Mouse (Mus musculus): Measurements from ENCODE around the gene Adat3.
"Not testable (repeated sequence)": the region's sequence is repeated elsewhere in the genome, so short reads cannot be mapped to it uniquely, and the experiment has no call there.

Adat3 gene

GRCm38 (mm10) chr10:80610116-80610785 is 7.6 kb downstream of the Adat3 start:
- no peak for DNase-seq (ENCODE audit: low spot score in 2 of 2)

DNA sequence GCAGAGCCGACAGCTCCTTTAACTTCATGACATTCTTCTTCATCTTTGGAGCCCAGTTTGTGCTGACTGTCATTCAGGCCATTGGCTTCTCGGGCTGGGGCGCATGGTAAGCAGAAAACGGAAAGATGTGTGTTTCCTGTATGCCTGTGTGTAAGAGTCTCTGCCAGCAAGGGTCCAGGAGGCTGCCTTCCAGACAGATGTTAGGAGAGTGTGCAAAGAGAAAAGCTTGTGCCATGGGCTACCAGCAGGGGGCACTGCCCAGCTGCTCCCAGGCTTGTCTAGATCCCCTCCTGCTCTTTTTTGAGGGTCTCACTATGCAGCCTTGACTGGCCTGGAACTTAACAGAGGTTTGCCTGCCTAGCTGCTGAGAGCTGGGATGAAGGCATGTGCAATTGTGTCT is 8.3 kb downstream of the Adat3 start:
- DNase-seq (ENCODE audit: low spot score in 2 of 2), result peak; percentile 57 to 67

GRCm38 (mm10) chr10:80611905-80612304 is 9.2 kb downstream of the Adat3 start:
- no peak for DNase-seq (ENCODE audit: low spot score in 2 of 2)

GRCm38 (mm10) chr10:80613821-80614220 is 11.1 kb downstream of the Adat3 start:
- DNase-seq (ENCODE audit: low spot score in 2 of 2), result no peak

DNA sequence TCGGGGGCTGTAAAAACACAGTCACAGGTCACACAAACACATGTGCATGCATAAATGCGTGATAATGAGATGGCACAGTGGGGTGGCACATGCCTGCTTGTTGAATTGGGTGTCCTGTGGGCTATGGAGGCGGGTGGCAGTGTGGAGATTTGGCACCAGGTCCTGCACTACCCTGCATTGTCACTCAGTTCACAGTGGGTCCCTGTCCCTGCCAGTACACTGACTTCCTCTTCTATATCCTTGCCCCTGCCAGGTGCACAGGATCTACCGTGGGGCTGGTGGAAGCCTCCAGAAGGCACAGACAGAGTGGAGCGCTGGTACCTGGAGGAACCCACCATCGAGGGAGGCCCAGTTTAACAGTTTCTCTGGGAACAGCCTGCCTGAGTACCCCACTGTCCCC is 11.7 kb downstream of the Adat3 start:
- DNase-seq (ENCODE audit: low spot score in 2 of 2), result no peak

DNA sequence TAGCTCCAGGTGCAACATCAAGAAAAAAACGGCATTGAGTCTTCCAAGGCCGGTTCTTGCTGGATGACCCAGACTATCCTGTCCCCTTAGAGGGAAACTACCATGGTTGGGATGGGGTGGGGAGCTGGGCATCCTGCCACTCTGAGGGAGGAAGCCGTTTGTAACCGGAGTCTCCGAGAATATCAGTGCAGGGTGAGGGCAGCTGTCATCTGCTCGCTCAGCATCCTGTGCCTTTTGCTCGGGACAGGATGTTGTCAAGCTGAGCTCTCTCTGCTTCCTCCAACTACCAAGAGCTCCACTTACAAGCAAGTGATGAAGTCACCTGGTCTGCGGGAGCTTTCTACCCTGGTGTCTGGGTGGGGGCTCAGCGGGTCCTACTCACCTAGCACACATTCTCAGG is 15.5 kb downstream of the Adat3 start:
- DNase-seq (ENCODE audit: low spot score in 2 of 2), result peak; percentile 58 to 67

DNA sequence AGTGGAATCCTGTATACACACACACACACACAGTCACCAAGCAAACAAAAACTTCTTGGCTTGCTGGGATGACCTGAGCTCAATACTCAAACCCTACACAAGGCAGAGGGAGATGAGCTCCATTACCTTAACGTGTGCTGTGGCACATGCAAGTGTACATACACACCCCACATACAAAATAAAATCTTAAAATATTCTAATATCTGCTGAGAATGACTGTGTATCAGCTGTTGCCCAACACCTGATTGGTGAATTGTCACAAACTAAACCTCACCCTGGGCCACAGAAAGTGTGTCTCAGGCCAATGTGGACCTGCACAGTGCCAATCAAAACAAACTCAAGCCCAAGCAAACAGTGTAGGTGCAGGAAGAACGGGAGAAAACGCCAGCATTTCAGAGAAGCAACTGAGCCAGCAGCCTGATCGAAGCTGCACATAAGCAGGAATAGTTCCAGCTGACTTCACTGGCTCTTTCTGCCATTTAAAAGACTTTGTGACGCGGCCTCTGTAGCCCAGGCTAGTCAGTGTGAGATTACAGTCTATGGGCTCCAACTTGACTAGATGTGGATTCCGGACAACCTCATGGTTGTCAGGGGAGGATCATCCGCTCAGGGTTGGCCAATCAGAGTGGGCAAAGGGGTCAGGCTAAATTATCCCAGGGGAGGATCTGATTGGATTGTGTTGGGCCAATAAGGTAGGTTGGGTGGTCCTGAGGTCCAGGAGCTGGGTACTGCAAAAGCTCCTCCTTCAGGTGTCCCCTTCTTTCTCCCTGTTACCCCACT is 17.0 kb downstream of the Adat3 start:
- DNase-seq (ENCODE audit: low spot score in 2 of 2), result no peak

DNA sequence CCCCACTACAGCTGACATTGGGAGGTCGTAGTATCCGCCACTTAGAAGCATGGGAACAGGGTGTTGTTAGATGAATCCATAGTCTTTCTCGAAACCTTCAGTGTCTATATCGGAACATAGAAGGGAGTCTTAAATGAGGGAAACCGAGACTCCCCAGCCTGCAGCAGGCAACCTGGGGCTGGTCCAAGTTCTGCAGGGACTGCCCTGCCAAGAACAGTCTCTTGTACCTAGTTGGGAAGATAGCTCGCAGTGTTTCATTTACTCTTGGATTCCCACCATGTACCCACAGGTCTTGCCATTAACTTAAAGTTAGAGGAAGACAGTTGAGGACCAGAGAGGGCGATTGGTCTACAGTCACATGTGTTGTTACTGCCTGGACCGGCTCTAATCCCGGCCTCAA is 17.7 kb downstream of the Adat3 start:
- DNase-seq (ENCODE audit: low spot score in 2 of 2), result no peak

GRCm38 (mm10) chr10:80620796-80621689 is 18.4 kb downstream of the Adat3 start:
- no peak for DNase-seq (ENCODE audit: low spot score in 2 of 2)

GRCm38 (mm10) chr10:80621690-80621939 is 18.9 kb downstream of the Adat3 start:
- DNase-seq (ENCODE audit: low spot score in 2 of 2), result no peak

GRCm38 (mm10) chr10:80621940-80622660 is 19.4 kb downstream of the Adat3 start:
- DNase-seq (ENCODE audit: low spot score in 2 of 2), result peak; percentile 100

DNA sequence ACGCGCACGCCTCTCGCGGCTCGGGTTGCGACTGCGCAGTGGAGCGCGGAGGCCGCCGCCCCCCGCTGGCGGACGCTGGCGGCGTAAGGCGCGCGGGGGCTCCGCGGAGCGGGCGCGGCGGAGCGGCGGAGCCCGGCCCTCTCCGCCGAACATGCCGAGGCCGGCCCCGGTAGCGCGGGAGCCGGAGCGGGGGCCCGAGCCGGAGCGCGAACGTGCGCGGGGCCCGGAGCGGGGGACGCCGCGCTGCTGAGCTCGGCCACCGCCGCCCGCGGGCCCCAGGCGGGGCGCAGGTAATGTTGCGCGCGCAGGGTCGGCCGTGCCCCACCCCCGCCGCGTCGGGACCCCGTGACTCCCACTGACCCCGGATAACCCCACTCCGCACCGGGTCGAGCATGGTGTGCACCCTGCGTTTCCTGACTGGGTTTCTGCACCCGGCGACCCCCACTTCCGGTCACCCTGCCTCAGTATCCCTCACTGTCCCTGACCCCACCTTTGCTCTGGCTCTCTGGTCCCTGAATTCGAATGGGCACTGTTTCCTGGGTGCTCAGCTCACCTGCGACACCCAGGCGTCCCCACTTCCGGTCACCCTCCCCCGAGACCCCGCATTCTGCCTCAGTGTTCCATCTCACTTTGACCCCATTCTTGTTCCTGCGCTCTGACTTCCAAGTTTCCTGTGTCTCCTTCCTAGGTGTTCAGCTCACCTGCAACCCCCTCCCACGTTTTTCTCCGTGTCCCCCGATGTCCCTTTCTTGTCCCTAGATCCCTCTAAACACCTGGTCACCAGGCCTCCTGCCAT is 20.2 kb downstream of the Adat3 start, which contains the start of gene Csnk1g2:
TSS of gene Csnk1g2 (plus strand) at position 178 of the 796 bp plus-strand sequence.
- peak; percentile 73 to 79 for DNase-seq (ENCODE audit: low spot score in 2 of 2)

- DNase-seq (ENCODE audit: low spot score in 2 of 2), result peak; percentile 80 to 81
Observed at GRCm38 (mm10) chr10:80623457-80624191, 20.9 kb downstream of the Adat3 start.

- no peak for DNase-seq (ENCODE audit: low spot score in 2 of 2)
Observed at GRCm38 (mm10) chr10:80625764-80626163, 23.1 kb downstream of the Adat3 start.

DNA sequence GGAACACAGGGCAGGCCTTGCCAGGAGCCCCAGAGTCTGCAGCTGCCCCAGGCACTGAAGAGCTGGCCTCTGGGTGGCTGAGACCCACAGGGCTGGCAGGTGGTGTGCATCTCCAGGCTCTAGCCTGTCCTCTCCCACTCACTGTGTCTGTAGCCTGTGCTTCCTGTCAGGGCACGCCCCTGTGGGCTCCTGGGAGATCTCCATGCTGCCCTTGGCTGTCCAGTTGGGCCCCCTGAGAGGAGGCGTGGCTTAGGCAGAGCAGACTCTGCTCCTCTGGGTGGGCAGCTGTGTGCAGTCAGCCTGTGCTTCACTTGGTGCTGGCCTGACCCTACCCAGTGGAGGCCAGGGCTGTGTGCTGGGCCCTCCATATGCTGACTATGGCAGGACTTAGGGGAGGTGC is 25.0 kb downstream of the Adat3 start:
- no peak for DNase-seq (ENCODE audit: low spot score in 2 of 2)

DNA sequence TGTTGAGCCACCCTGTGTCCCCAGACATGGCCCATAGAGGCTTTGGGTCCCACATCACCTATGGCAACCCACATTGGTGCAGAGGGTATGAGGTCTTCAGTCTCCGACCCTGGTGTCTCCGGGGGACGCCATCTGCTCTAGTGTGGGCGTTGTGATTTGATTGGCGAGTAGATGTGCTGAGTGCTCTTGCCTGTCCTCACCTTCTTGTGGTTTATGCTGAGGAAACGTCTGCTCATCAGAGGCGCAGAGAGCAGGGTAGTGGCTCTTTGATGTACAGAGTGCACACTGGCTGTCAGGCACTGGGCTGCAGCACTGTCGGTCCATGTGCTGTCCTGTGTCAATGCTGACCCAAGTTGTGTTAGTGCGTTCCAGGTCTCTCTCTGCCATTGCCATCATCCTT is 26.2 kb downstream of the Adat3 start:
- peak; percentile 31 to 34 for DNase-seq (ENCODE audit: low spot score in 2 of 2)

DNA sequence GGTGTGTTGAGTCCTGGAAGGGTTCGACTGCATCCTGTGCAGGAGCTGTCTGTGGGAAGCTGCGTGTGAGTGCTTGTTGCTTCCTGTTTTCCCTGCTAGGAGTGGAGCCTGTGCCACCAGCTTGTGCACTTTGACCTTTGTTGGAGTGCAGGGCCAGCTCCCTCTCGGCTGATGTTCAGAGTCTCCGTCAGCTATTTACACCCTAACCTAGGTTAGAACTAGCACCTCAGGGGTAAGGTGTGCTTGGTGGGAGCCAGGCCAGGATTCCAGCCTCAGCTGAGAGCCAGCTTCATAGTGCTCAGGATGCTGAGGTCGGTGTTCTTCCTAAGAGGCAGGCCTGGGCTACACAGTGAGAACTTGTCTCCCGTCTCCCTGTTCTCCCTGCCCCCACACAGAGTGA is 32.7 kb downstream of the Adat3 start:
- no peak for DNase-seq (ENCODE audit: low spot score in 2 of 2)

DNA sequence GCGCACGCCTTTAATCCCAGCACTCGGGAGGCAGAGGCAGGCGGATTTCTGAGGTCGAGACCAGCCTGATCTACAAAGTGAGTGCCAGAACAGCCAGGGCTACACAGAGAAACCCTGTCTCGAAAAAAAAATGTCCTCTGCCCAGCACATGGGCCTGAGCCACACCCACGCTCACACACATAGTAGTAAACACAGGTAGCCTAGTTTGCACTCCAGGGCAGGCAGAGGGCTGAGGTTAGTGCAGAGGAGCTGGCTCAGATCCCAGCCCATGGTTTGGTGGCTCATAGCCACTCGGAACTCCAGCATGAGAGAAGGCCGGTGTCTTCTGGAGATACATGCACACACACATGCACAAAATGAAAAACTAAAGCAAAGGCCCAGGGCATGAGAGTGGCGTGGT is 44.3 kb downstream of the Adat3 start:
- no peak for DNase-seq (ENCODE audit: low spot score in 2 of 2)

DNA sequence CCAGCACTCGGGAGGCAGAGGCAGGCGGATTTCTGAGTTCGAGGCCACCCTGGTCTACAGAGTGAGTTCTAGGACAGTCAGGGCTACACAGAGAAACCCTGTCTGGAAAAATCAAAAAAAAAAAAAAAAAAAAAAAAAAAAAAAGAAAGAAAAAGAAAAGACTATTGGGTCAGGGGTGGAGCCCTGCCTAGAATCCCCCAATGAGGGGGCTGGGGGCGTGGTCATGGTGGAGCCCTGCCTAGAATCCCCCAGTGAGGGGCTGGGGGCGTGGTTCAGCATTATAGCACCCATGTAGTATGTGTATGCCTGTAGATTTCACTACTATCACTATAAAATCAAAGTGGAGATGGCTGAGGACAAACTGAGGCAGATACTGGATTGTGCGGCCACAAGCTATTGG is 47.2 kb downstream of the Adat3 start:
- DNase-seq (ENCODE audit: low spot score in 2 of 2), result not testable (repeated sequence)

GRCm38 (mm10) chr10:80650392-80650791 is 47.7 kb downstream of the Adat3 start:
- no peak for DNase-seq (ENCODE audit: low spot score in 2 of 2)

Data from natural killer cell, adult 2 months (primary cell).